Mouse (Mus musculus) adrenal gland, adult 18-20 months (tissue): ENCODE measurements at regions not wholly inside any gene's neighbourhood (a gene's known extent, or its start where the extent isn't known, plus 50 kb on each side); places are given as distances from the start of the nearest gene placed in this dataset.

Experiments
- DNase-seq, 2 experiments: peaks; one replicate each; pipeline ENCODE4 v3.0.0; 2021 to 2022; ENCODE audit warnings: low spot score in 2 of 2
- microRNA-seq, 2 experiments: library from miRNA; unstranded; fragments of <30 nt; microRNA quantifications; one replicate each; pipeline ENCODE4 v1.2.0; 2021; ENCODE audit warnings: borderline number of aligned reads in 2 of 2

- DNase-seq, result no peak
Measured at GRCm38 (mm10) chr15:87437611-87438010, 106.5 kb upstream of the Fam19a5 start.

GRCm38 (mm10) chr15:87458932-87459331 is 85.2 kb upstream of the Fam19a5 start:
- no peak for DNase-seq

GRCm38 (mm10) chr15:87476247-87476646 is 67.9 kb upstream of the Fam19a5 start:
- no peak for DNase-seq

- DNase-seq, result no peak
Measured at GRCm38 (mm10) chr15:87476862-87477490, 67.1 kb upstream of the Fam19a5 start.

DNA sequence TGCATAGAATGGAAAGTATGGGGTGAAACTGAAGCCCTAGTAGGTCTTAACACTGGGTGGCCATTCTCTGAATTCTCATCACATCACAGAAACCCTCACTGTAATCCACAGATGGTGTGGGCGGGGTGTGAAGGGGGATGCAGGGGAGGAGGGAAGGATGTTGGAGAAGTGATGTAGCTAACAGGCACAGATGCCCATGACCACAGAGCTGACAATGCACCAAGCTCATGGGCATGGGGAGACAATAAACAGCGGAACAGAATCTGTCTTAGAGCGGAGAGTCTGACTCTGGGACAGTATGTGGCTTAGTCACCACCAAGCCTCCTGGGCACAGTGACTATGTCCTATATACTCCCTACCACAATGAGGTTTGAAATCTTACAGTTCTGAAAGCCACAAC is 63.3 kb upstream of the Fam19a5 start:
- no peak for DNase-seq

Small RNA genes lying in the stretch of these regions (microRNA-seq; reads per million reads assigned to microRNA genes)
- gene Gm23416, result 0 reads per million in 2 experiments
